Mouse (Mus musculus): ENCODE measurements around the gene Tmem223. TPM values are rescaled to one million over a fixed set of nuclear protein-coding genes. Genes with fewer than 3 reads are reported as not detected.

Gene Tmem223
- polyA plus RNA-seq (2016; fragmentation: Nextera tagmentation; extraction: Ambion mirVana) = 199 and 210 TPM in 2 replicates

- peak within 1 kb of the TSS; percentile 94 for H3K9ac ChIP-seq
- H3K4me2 ChIP-seq (replicated peaks) = peak within 1 kb of the TSS; percentile 64
- peaks cover 32% of the 10 kb centered on the region for H3K4me1 ChIP-seq
- H3K27ac ChIP-seq = peak within 1 kb of the TSS; percentile 60; the same call in 1 of the 2 replicates
- ATAC-seq (ENCODE audit: low FRiP score, low read depth) = 0 out of 2 replicates have a peak, but pooled peaks have one; percentile 12
- peaks cover 63% of the 10 kb centered on the region for H3K36me3 ChIP-seq
- H3K4me3 ChIP-seq = peak within 1 kb of the TSS; percentile 79
- 22% methylated on average over 29 of the region's 29 CpGs for WGBS
- H3K27me3 ChIP-seq (replicated peaks) = no peaks in the 10 kb centered on the region
- H3K9me3 ChIP-seq = 0 out of 2 replicates have a peak, but pooled peaks cover 2% of the 10 kb centered on the region
Observed at GRCm38 (mm10) chr19:8770567-8771270, at the start of gene Tmem223. Gene Tmem223, plus strand, starts transcription at chr19:8770996.

GRCm38 (mm10) chr19:8721378-8721777, 49.4 kb upstream of the Tmem223 start:
- H3K4me2 ChIP-seq (replicated peaks) = 0 out of 2 replicates have a peak overlapping the region, but pooled peaks have one; percentile 79
- H3K4me3 ChIP-seq = no peak overlapping the region
- WGBS = 79% methylated on average over 1 of the region's 1 CpGs
- H3K9me3 ChIP-seq = no peaks in the 10 kb centered on the region
- peaks cover 31% of the 10 kb centered on the region for H3K4me1 ChIP-seq
- no peak overlapping the region for H3K27ac ChIP-seq
- 0 out of 2 replicates have a peak overlapping the region, but pooled peaks have one; percentile 75 for H3K9ac ChIP-seq
- peaks cover 19% of the 10 kb centered on the region for H3K36me3 ChIP-seq
- no peaks in the 10 kb centered on the region for H3K27me3 ChIP-seq (replicated peaks)
- ATAC-seq (ENCODE audit: low FRiP score, low read depth) = no peak

- Histone ChIP-seq H3K9ac (peak overlapping the region; percentile 75), H3K4me2 (replicated peaks) (peak overlapping the region; percentile 79), H3K27me3 (replicated peaks) (no peaks in the 10 kb centered on the region), H3K36me3 (peaks cover 23% of the 10 kb centered on the region), H3K4me3 (peak overlapping the region; percentile 76), H3K9me3 (no peaks in the 10 kb centered on the region), H3K4me1 (peaks cover 31% of the 10 kb centered on the region), H3K27ac (no peak overlapping the region)
- ATAC-seq (ENCODE audit: low FRiP score, low read depth) = no peak
- 71% methylated on average over 4 of the region's 4 CpGs for WGBS
Observed at GRCm38 (mm10) chr19:8722021-8722420, 48.8 kb upstream of the Tmem223 start.

GRCm38 (mm10) chr19:8722559-8722906, 48.3 kb upstream of the Tmem223 start:
- Histone ChIP-seq H3K4me3 (peak overlapping the region; percentile 76), H3K36me3 (peaks cover 23% of the 10 kb centered on the region), H3K9ac (peak overlapping the region; percentile 75), H3K4me2 (replicated peaks) (peak overlapping the region; percentile 79), H3K27me3 (replicated peaks) (no peaks in the 10 kb centered on the region), H3K9me3 (no peaks in the 10 kb centered on the region), H3K27ac (peak overlapping the region; percentile 89), H3K4me1 (peaks cover 31% of the 10 kb centered on the region)
- WGBS = 3% methylated on average over 5 of the region's 5 CpGs
- peak; percentile 21; the same call in 1 of the 2 replicates for ATAC-seq (ENCODE audit: low FRiP score, low read depth)

- peak; percentile 97 for ATAC-seq (ENCODE audit: low FRiP score, low read depth)
- under 1% methylated on average over 50 of the region's 50 CpGs for WGBS
- H3K4me2 ChIP-seq (replicated peaks) = peak within 1 kb of the TSS; percentile 79
- H3K9me3 ChIP-seq = no peaks in the 10 kb centered on the region
- H3K27me3 ChIP-seq (replicated peaks) = no peaks in the 10 kb centered on the region
- peaks cover 31% of the 10 kb centered on the region for H3K4me1 ChIP-seq
- H3K27ac ChIP-seq = peak within 1 kb of the TSS; percentile 89
- peak within 1 kb of the TSS; percentile 76 for H3K4me3 ChIP-seq
- peaks cover 23% of the 10 kb centered on the region for H3K36me3 ChIP-seq
- H3K9ac ChIP-seq = peak within 1 kb of the TSS; percentile 92
Observed at GRCm38 (mm10) chr19:8722907-8723573, 47.8 kb upstream of the Tmem223 start, which contains the start of gene Slc3a2. Gene Slc3a2, minus strand, starts transcription at chr19:8723369.

GRCm38 (mm10) chr19:8723574-8724346, 47.0 kb upstream of the Tmem223 start:
- peak overlapping the region; percentile 76 for H3K4me3 ChIP-seq
- WGBS = under 1% methylated on average over 20 of the region's 20 CpGs
- H3K9me3 ChIP-seq = no peaks in the 10 kb centered on the region
- peak overlapping the region; percentile 79 for H3K4me2 ChIP-seq (replicated peaks)
- H3K9ac ChIP-seq = peak overlapping the region; percentile 92
- peak overlapping the region; percentile 57; the same call in 1 of the 2 replicates for H3K27ac ChIP-seq
- H3K36me3 ChIP-seq = peaks cover 23% of the 10 kb centered on the region
- ATAC-seq (ENCODE audit: low FRiP score, low read depth) = no peak; the same call in 1 of the 2 replicates
- no peaks in the 10 kb centered on the region for H3K27me3 ChIP-seq (replicated peaks)
- H3K4me1 ChIP-seq = peaks cover 31% of the 10 kb centered on the region

- no peaks in the 10 kb centered on the region for H3K27me3 ChIP-seq (replicated peaks)
- H3K9ac ChIP-seq = peak overlapping the region; percentile 92
- H3K4me3 ChIP-seq = peak overlapping the region; percentile 76
- H3K27ac ChIP-seq = no peak overlapping the region
- peaks cover 23% of the 10 kb centered on the region for H3K36me3 ChIP-seq
- WGBS = 2% methylated on average over 2 of the region's 2 CpGs
- peak overlapping the region; percentile 79 for H3K4me2 ChIP-seq (replicated peaks)
- no peaks in the 10 kb centered on the region for H3K9me3 ChIP-seq
- peaks cover 31% of the 10 kb centered on the region for H3K4me1 ChIP-seq
- ATAC-seq (ENCODE audit: low FRiP score, low read depth) = no peak
Observed at GRCm38 (mm10) chr19:8724392-8724791, 46.4 kb upstream of the Tmem223 start.

GRCm38 (mm10) chr19:8725081-8725613, 45.6 kb upstream of the Tmem223 start:
- Histone ChIP-seq H3K27me3 (replicated peaks) (no peaks in the 10 kb centered on the region), H3K4me3 (peak overlapping the region; percentile 76), H3K27ac (no peak overlapping the region), H3K4me2 (replicated peaks) (peak overlapping the region; percentile 79), H3K9ac (peak overlapping the region; percentile 92), H3K36me3 (peaks cover 23% of the 10 kb centered on the region), H3K9me3 (no peaks in the 10 kb centered on the region), H3K4me1 (peaks cover 31% of the 10 kb centered on the region)
- ATAC-seq (ENCODE audit: low FRiP score, low read depth) = no peak
- WGBS = 50% methylated on average over 4 of the region's 4 CpGs

GRCm38 (mm10) chr19:8726609-8727390, 44.0 kb upstream of the Tmem223 start:
- Histone ChIP-seq H3K36me3 (peaks cover 23% of the 10 kb centered on the region), H3K9ac (no peak overlapping the region), H3K27ac (no peak overlapping the region), H3K27me3 (replicated peaks) (no peaks in the 10 kb centered on the region), H3K4me1 (peaks cover 25% of the 10 kb centered on the region), H3K9me3 (no peaks in the 10 kb centered on the region), H3K4me3 (no peak overlapping the region), H3K4me2 (replicated peaks) (no peak overlapping the region)
- WGBS = 13% methylated on average over 3 of the region's 3 CpGs
- no peak for ATAC-seq (ENCODE audit: low FRiP score, low read depth)

- peaks cover 17% of the 10 kb centered on the region for H3K4me1 ChIP-seq
- no peak for ATAC-seq (ENCODE audit: low FRiP score, low read depth)
- no peaks in the 10 kb centered on the region for H3K27me3 ChIP-seq (replicated peaks)
- no peak overlapping the region for H3K27ac ChIP-seq
- WGBS = 30% methylated on average over 5 of the region's 5 CpGs
- H3K4me3 ChIP-seq = no peak overlapping the region
- H3K9me3 ChIP-seq = no peaks in the 10 kb centered on the region
- no peak overlapping the region for H3K9ac ChIP-seq
- no peak overlapping the region for H3K4me2 ChIP-seq (replicated peaks)
- H3K36me3 ChIP-seq = peaks cover 23% of the 10 kb centered on the region
Observed at GRCm38 (mm10) chr19:8727495-8728114, 43.2 kb upstream of the Tmem223 start.

Measured in neural tube, embryonic 12.5 days (tissue).